Mouse (Mus musculus) layer of hippocampus, postnatal 25 days (tissue): ENCODE results near the gene Col4a2. TPM values are rescaled to one million over a fixed set of nuclear protein-coding genes. Genes with fewer than 3 reads are reported as not detected.
A peak's percentile ranks its signal among the peaks of the same experiment; 100 is the strongest.

Experiments
- DNase-seq, 2 experiments: peaks; one replicate each; pipeline ENCODE4 v3.0.0; 2022; ENCODE audit warnings: mixed read lengths in 2 of 2, low spot score in 1 of 2; ENCODE audit errors: extremely low spot score in 1 of 2
- total RNA-seq, 2 experiments: library from RNA; stranded (reverse); gene quantifications; 2 replicates each; pipeline ENCODE4 v1.2.3; 2021

Gene Col4a2
- total RNA-seq = 10 to 100 TPM; 45.6 to 61.2 TPM

- DNase-seq = peak; percentile 63 to 73
Measured at GRCm38 (mm10) chr8:11312349-11313175, at the start of gene Col4a2, which contains the start of gene Col4a1. Gene Col4a2 (plus strand): TSS chr8:11312805. Gene Col4a1 (minus strand): TSS chr8:11312826.

DNA sequence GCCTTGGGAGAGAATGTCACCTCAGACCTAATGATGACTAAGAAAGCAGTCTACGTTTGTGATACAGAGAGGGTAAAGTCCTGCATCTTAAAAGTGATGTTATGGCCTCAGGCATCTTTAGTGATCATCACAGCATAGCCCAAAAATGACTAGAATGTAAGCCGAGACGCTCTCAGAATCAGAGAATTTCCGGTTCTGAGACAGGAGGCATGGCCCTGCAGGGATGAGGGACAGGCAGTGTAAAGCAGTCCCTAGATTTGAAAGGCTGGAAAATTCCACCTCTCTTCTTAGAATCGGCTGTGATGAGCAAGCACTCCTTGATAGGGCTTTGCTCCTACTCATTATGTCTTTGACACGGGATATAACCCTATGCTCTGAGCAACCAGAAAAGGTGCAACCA, 48.8 kb upstream of the Col4a2 start:
- DNase-seq = no peak

DNA sequence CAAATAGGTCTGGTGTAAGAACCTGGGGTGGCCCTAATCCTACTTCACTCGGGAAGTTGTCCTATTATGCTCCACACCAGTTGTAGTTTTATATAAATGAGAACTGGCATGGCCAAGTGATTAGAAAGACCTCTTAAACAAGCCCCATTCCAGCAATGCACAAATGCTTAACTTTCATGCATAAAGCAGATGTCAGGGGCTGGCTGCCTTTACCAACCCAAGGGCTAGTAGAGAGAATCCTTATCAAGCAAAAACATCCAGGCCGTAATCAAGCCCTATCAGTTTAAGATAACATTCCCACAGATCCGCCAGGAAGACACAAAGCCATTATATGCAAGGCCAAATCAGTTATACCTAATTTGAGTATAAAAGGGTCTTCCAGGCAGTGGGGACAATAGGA, 46.6 kb upstream of the Col4a2 start:
- DNase-seq = no peak

GRCm38 (mm10) chr8:11266471-11266870, 46.1 kb upstream of the Col4a2 start:
- DNase-seq = no peak

DNA sequence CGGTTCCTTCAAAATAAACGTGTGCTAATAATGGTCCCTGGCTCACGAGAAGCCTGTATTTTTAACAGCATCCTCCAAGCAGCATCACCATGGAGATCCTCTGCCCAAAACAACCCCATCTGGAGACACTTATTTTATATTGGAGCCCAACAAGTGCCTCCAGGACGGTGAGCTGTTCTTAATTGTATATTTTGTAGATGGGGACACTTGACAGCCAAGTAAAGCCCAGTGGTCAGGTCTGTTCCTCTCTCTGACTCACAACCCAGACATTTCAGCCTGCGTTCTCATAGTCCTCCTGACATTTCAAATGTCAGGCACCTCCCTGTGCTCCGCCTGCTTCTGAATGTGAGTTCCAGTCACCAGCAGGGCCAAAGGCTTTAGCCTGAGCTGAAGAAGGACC, 43.9 kb upstream of the Col4a2 start:
- DNase-seq = no peak

DNA sequence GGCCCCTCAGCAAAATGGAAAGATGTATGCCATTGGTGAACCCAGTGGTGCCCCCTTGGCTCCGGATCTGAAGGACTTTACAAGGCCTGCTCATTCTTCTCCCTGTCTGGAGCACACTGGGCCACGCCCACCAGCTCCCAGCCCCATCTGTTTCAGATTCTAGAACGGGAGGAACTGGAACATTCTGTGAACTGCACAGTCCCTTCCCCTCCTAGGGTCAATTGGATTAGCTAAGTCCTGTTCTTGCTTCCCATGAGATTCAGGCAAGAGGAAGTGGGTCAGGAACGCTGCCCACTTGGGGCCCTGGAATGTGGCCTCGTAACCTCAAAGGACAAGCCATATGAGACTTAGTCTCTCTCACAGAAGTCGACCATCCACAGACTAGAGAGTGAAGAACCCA, 41.8 kb upstream of the Col4a2 start:
- no peak for DNase-seq

GRCm38 (mm10) chr8:11272205-11272604, 40.4 kb upstream of the Col4a2 start:
- no peak for DNase-seq

- peak; percentile 45 to 57 for DNase-seq
Measured at GRCm38 (mm10) chr8:11273506-11274158, 39.0 kb upstream of the Col4a2 start.

DNA sequence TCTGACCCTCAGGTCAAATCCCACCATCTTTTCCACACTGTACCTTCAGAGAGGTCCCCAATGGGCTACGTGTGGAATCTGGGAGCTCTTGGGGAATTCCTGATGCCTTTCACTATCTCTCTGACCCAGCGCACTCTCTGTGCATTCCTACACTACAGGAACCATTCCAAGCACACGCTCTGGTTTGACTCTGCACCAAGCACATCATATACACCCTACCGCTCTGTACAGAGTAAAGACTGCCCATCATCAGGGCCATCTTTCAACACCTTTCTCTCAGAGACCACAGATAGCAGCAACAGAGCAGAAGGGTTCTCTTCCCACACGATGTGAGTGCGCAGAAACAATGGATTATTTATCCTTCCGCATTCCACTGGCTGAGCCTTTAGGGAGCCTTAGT, 38.2 kb upstream of the Col4a2 start:
- no peak for DNase-seq

DNA sequence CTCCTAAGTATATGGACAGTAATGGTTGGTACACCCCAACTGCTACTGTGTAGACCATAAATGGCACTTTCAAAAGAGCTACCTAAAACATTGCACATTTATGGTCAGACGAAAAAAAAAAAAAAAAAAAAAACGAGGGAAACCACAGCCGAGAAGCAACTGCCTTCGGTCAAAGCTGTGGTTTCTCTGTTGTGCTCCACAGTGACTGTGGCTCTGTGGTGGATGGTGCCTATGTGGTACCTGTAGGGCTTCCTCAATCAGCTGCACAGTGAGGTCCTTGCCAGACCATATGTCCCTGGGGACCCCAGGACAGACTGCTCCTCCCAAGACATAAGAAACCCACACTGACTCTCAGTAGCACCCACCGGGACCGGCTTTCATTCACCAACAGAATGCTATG, 36.3 kb upstream of the Col4a2 start:
- DNase-seq = no peak

DNA sequence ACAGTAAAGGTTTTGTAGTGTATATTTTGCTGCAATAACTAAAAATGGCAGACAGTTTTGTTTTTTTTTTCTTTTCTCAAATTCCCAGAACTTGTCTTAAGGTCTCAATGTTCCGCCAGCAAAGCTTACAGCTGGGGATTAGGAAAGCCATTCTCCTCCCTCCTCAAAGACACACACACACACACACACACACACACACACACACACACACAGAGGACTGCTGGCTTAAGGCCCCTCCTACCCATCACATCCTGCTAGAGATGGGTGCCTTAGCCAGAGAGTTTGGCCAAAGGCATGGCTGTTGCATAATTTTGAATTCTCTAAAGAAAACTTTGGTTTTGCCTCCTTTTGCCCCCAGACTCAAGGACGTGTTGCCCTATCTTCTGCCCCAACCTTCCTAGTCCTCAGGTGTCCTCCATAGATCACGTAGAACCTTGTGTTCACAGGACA, 35.0 kb upstream of the Col4a2 start:
- no peak for DNase-seq

DNA sequence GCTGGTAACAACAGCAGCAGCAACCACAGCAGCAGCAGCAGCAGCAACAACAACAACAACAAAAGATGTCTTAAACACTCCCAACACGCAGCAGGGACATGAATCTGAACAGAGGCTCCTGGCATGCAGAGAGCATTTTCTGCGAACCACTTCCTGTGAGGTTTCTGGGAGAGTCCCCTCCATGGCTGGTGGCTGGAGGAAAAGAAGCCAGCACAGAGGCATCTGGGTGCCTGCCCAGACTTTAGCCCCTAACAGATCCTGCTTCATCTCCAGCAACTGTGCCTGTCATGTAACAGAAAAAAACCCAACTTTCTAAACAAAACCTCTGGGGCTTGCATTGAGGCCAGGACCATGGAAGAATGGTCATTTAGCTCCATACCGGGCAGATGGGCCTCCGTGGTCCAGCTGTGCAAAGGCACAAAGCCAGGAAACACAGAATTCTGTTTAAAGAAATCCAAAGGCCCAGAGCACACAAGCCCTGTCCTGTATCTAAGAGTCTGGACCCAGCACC, 34.4 kb upstream of the Col4a2 start:
- DNase-seq = no peak

DNA sequence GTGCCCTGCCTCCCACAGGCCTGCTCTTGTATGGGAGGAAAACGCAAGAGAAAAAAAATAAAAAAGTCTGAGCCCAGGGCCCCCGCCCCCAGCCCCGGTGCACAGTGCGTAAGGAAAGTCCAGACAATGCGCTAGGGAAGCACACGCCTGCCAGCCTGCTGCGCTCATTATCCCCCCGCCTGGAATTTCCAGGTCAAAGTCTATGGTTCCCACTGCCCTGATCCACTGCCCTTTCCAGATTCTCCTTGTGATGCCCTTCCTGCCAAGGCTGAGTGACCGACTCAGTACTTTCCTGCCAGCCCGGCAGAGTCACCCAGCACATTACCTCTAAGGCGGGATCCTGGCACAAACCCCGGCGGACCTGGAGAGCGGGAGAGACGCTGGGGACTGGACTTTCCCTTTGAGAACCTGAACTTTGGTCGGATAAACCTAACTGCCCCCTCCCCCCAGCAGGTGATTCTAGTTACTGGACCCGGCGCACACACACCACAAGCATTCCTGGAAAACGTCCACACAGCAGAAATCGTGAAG, 33.2 kb upstream of the Col4a2 start:
- DNase-seq = no peak

DNA sequence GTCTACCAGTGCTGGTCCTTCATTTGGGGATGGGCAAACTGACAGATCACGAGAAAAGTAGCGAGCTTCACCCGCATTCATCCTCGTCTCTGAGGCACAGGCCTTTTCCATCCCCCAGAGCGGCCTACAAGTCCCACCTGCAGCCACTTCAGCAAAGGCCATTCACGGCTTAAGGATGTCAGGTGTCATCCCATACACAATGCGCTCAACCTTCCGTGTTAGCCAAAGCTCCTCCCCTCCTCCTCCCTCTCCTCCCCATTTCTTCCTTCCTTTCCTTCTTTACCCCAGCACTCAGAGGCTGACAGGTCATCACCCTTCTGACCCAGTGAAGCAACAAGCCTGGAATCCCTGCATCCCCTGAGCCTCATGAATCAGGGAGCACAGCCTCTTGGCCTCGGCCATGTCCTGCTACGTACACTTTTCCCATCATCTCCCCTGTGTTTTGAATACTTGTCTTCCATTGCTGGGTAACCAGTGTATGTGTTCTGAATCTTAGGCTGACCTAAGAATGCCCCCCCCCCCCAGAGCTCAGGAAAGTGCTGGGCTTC, 31.8 kb upstream of the Col4a2 start:
- DNase-seq = no peak

DNA sequence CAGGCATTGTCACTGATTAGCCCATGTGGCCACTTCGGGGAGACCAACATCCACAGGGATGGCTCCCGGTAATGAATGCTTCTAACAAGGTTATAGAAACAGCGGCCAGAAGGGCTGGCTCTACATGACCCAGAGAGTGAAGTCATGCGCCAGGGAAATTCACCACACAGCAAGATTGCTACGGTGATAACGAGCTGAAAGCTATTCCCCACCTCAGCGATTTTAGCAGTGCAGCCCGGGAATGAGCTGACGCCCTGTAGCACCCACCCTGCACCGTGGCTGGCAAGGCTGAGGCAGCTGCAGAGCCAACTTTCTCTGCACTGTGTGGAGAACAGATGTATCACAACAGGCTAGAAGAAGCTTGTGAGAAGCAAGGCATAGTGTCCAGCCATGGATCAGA, 30.5 kb upstream of the Col4a2 start:
- DNase-seq = no peak

- DNase-seq = no peak
Measured at GRCm38 (mm10) chr8:11282696-11283095, 29.9 kb upstream of the Col4a2 start.

DNA sequence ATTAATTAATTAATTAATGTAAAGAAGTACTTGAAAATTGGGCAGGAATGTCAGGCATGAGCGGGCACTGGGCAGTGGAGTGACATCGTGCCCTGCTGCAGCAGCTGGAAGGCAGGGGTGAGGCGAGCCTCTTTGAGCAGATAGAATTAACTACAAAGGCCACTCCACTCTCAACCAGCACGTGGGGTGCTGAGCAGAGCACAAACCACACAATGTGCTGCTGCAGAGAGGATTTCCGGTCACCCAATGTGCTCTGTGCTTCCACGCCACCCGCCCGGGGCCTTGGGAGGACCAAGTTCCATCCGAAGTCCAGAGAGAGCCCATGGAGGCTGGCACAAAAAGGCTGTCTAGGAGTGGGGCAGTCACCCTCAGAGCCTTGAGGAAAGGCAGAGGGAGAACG, 29.4 kb upstream of the Col4a2 start:
- DNase-seq = no peak

DNA sequence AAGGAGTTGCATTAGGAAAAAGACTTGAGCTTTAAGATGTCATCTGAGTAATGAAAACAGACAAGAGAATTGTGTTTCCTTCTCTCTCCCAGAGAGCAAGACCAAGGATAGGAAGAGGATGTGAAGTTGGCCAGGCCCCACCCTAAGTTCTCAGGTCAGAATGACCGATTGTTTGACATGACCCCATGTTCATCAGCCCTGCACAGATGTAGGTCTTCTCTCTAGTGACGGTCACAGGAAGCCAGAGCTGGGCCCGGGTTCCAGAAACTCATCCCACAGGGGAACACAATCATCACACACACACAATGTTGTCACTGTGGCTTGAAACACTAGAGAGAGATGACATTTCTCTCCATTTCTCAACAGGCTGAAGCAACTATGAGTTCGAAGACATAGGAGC, 27.2 kb upstream of the Col4a2 start:
- DNase-seq = no peak

DNA sequence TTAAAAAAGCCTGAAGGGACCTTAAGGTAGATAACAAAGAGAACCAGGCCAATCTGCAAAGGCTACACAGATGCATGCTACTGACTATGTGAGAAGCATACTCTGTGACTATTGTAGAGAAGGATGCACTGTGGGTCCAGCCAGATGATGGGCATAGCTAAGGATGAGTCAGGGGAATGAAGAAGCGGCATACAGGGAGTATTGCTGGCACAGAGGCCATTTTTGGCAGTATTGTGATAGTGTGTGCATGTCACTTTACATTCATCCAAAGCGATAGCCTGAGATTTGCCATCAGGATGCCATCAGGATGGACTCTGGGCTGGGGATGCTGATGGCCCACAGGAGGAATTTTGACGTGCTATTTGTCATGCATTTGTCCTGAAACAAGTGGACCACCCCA, 25.5 kb upstream of the Col4a2 start:
- no peak for DNase-seq

DNA sequence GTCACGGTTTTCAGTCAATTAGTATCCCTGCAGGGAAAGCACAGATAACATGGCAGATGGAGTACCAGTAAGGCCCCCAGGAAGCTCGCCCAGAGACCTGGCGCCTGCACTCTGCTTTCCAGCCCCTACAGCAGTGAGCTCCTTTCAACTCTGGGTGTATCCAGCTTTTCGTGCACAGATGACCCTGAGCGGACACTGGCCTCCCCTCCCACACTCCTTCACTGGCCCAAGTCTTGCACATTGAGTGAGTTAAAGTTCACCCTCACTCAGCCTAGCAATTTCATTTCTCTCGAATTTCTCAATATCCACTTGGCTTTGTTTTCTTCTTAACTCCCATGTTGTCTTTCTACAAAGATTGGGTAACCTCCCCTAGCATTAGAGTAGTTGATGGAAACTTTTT, 24.3 kb upstream of the Col4a2 start:
- DNase-seq = no peak

GRCm38 (mm10) chr8:11290533-11290932, 22.1 kb upstream of the Col4a2 start:
- DNase-seq = no peak
